Mouse (Mus musculus): ENCODE measurements around the gene Cyp2d11. TPM values are rescaled to one million over a fixed set of nuclear protein-coding genes. Genes with fewer than 3 reads are reported as not detected.
A peak's percentile ranks its signal among the peaks of the same experiment; 100 is the strongest.
"Not testable (repeated sequence)": the region's sequence is repeated elsewhere in the genome, so short reads cannot be mapped to it uniquely, and the experiment has no call there.

Cyp2d11 gene
- polyA plus RNA-seq, 1 experiment from 2014 or later: not detected

DNA sequence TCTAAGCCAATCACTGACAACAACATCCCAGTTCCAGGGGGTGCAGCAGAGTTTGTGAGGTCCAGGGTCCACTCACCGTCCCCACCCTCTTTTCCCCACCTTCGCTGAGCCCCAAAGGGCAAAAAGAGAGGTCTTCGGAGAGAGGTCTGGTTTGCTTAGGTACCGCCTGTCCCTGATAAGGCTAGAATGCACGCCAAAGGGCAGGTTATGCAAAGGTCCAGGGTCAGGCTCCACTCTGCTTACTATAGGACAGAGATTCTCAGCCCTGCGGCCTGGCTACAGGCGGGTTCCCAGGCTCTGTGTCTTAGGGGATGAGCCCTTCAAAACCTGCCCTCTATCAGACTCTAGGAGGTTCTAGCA lies 14.3 kb downstream of the Cyp2d11 start:
- ATAC-seq (ENCODE audit: low FRiP score, low read depth): no peak; the same call in 1 of the 2 replicates
- H3K9ac ChIP-seq (replicated peaks): no peak overlapping the region

DNA sequence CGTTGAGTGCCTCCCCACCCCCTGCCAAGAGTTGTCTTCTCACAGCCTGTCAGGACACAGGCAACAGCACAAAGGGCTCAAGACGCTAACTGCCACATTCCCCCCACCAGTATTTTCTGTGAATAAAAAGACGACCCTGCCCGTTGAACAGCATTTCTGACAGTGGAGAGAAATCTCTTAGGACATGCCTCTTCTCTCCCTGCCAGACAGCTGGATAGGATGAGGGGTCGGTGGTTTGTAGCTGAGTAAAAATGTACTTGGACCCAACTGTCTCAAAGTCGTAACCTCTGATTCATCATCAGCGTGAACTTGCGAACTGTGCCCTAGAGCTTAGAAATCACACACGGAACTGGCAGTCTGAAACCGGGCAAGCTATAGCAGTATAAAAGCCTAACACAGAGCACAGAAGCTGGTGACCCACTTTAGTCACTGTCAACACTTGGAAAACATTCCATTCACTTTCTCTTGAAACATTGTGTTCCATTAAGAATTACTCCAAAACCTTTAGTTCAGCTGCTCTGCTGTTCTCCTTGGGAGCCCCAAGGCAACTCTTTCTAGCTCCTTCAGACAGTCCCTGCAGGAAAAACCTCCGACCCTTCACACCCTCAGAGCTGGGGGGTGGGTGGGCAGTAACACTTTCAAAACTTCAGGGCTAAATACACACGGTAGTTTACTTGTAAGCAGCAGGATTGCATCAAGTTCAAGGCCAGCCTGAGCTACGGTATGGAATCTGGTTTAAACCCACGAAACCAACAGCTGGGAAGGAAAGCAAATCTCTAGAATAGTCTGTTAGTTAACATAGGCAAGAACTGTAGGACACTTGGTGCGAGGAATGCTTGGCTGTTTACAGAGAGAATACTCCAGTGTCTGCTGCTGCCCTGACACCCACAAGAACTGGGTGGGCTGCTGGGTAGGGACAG lies 15.3 kb downstream of the Cyp2d11 start:
- no peak overlapping the region for H3K9ac ChIP-seq (replicated peaks)
- no peak overlapping the region for H3K4me2 ChIP-seq (replicated peaks)
- 61% methylated on average over 15 of the region's 15 CpGs for WGBS
- no peaks in the 10 kb centered on the region for H3K9me3 ChIP-seq
- no peak overlapping the region for H3K4me3 ChIP-seq
- no peak for ATAC-seq (ENCODE audit: low FRiP score, low read depth)
- H3K36me3 ChIP-seq: no peaks in the 10 kb centered on the region
- peaks cover 20% of the 10 kb centered on the region for H3K4me1 ChIP-seq
- peaks cover 13% of the 10 kb centered on the region for H3K27me3 ChIP-seq
- no peak overlapping the region for H3K27ac ChIP-seq (replicated peaks)

More for the DNA sequence above, 14.3 kb downstream of the Cyp2d11 start:
- Histone ChIP-seq H3K4me1 (peaks cover 20% of the 10 kb centered on the region), H3K27me3 (peaks cover 13% of the 10 kb centered on the region), H3K4me2 (replicated peaks) (peak overlapping the region; percentile 53), H3K9me3 (no peaks in the 10 kb centered on the region), H3K4me3 (peak overlapping the region; percentile 35), H3K36me3 (no peaks in the 10 kb centered on the region), H3K27ac (replicated peaks) (no peak overlapping the region)
- 18% methylated on average over 7 of the region's 7 CpGs for WGBS

DNA sequence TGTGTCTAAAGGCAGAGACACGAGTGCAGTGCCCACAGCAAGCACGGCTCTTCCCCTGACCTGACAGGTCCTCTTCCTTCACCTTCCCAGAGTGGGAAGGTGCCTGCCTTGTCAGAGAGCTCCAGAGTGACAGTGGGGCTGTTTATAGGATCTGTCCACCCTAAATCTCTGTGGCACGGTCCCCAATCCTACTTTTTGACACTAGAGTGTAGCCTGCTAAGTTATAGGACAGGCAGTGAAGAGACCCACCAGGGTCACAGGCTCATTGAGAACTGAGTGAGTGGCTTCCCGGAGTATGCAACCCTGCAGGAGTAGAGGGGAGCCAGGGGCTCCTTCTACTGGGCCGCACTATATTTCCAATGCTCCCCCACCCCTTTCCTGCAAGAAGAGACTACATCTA lies 16.1 kb downstream of the Cyp2d11 start:
- 81% methylated on average over 5 of the region's 5 CpGs for WGBS
- no peak overlapping the region for H3K4me3 ChIP-seq
- no peak overlapping the region for H3K4me2 ChIP-seq (replicated peaks)
- no peak for ATAC-seq (ENCODE audit: low FRiP score, low read depth)
- H3K4me1 ChIP-seq: peaks cover 20% of the 10 kb centered on the region
- H3K36me3 ChIP-seq: no peaks in the 10 kb centered on the region
- no peak overlapping the region for H3K9ac ChIP-seq (replicated peaks)
- no peak overlapping the region for H3K27ac ChIP-seq (replicated peaks)
- peaks cover 13% of the 10 kb centered on the region for H3K27me3 ChIP-seq
- no peaks in the 10 kb centered on the region for H3K9me3 ChIP-seq

DNA sequence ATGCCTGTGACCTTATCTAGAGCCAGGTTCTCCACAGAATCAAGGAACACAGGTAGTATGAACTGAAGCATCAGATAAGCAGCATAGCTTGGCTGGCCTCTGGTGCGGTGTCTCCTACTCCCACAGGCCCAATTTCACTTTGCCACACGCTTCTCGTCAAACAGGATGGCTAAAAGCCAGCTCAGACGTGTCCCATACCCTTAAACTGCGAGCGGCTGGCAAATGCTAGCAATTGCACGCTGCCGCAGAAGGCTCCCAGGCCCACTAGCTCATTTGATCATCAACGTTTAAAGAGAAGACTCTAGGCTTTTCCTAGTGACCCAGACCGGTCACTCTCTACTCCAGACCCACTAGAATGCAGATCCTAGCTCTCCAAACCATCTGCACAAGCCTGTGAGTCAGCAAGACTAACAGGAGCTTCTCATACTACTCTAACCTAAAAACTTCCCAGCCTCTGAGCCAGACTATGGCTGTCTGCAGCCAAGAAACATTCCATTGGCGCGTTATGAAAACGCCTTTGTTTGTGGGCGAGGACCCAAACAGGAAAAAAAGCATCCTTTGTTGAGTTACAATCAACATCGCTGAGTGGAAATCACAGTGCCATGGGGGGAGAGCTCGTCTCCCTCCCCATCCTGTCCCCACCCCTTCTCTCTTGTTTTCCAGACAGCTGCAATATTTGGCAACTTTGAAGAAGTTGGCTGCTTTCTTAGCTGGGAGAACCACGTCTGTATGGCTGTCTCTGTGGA lies 17.3 kb downstream of the Cyp2d11 start:
- no peak overlapping the region for H3K4me3 ChIP-seq
- no peak overlapping the region for H3K9ac ChIP-seq (replicated peaks)
- peaks cover 13% of the 10 kb centered on the region for H3K27me3 ChIP-seq
- 78% methylated on average over 17 of the region's 17 CpGs for WGBS
- no peak overlapping the region for H3K27ac ChIP-seq (replicated peaks)
- no peaks in the 10 kb centered on the region for H3K9me3 ChIP-seq
- H3K4me2 ChIP-seq (replicated peaks): no peak overlapping the region
- no peaks in the 10 kb centered on the region for H3K36me3 ChIP-seq
- no peak for ATAC-seq (ENCODE audit: low FRiP score, low read depth)
- H3K4me1 ChIP-seq: peaks cover 20% of the 10 kb centered on the region

DNA sequence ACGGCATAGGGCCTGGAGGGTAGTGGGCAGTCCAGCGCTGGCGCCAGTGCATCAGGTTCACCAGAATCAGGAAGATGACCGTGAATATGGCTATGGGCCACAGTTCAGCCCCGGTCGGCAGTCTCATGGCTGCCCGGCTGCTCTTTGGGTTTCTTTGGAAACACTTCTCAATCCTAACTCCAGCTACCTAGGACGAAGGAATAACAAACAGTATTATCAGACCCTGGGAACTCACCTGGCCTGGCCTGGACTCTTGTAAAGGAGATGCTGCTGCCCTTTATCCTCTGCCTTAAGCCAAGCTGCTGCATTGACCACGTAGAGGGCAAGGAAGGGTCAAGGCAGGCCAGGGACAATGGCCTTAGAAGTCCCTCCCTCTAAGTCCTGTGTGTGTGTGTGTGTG lies 18.0 kb downstream of the Cyp2d11 start:
- no peak overlapping the region for H3K4me3 ChIP-seq
- no peak overlapping the region for H3K4me2 ChIP-seq (replicated peaks)
- H3K9me3 ChIP-seq: no peaks in the 10 kb centered on the region
- H3K9ac ChIP-seq (replicated peaks): no peak overlapping the region
- H3K27ac ChIP-seq (replicated peaks): no peak overlapping the region
- peaks cover 13% of the 10 kb centered on the region for H3K27me3 ChIP-seq
- WGBS: 86% methylated on average over 9 of the region's 9 CpGs
- no peaks in the 10 kb centered on the region for H3K36me3 ChIP-seq
- no peak for ATAC-seq (ENCODE audit: low FRiP score, low read depth)
- peaks cover 19% of the 10 kb centered on the region for H3K4me1 ChIP-seq

DNA sequence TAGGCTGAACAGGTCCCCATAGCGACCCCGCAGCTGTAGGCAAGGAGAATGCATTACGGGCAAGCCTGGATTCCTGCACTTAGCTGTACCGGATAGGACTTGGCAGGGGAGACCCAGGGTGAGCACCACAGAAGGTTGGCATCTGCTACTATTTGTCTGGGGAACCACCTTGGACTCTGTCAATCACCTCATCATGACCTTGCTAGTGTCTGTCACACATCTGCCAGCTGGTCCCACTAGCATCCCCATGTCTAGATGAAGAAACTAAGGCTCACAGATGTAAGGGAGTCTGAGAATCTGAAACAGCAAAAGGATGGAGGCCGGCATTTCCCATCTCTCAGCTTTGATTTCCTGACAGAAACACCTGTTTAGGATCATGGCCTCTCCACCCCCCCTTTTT lies 19.4 kb downstream of the Cyp2d11 start:
- no peak for ATAC-seq (ENCODE audit: low FRiP score, low read depth)
- 76% methylated on average over 5 of the region's 5 CpGs for WGBS

DNA sequence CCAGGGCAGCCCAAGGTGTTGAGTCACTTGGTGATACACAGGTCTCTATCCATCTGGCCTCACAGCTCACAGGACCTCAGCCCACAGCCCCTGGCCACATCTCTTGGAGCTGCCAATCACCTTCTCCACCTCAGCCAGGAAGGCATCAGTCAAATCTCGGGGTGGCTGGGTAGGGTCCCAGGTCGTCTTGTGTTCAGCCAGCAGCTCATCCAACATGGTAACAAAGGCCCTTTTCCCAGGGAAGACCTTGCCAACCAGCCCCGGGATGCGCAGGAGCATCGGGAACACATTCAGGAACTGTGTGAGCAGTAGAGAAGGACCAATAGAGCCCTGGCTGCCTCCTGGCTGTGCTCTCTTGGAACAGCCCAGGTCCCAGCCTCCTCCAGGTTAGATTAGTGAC lies 20.8 kb downstream of the Cyp2d11 start:
- H3K4me2 ChIP-seq (replicated peaks): no peak overlapping the region
- WGBS: 86% methylated on average over 5 of the region's 5 CpGs
- peaks cover 7% of the 10 kb centered on the region for H3K4me1 ChIP-seq
- H3K9me3 ChIP-seq: no peaks in the 10 kb centered on the region
- 0 out of 2 replicates have a peak, but pooled peaks cover 5% of the 10 kb centered on the region for H3K27me3 ChIP-seq
- H3K4me3 ChIP-seq: no peak overlapping the region
- no peaks in the 10 kb centered on the region for H3K36me3 ChIP-seq
- no peak overlapping the region for H3K9ac ChIP-seq (replicated peaks)
- ATAC-seq (ENCODE audit: low FRiP score, low read depth): no peak
- no peak overlapping the region for H3K27ac ChIP-seq (replicated peaks)

More for the DNA sequence above, 19.4 kb downstream of the Cyp2d11 start:
- Histone ChIP-seq H3K4me3 (no peak overlapping the region), H3K9me3 (no peaks in the 10 kb centered on the region), H3K4me1 (peaks cover 7% of the 10 kb centered on the region), H3K4me2 (replicated peaks) (no peak overlapping the region), H3K9ac (replicated peaks) (no peak overlapping the region), H3K27ac (replicated peaks) (no peak overlapping the region), H3K36me3 (no peaks in the 10 kb centered on the region), H3K27me3 (peaks cover 9% of the 10 kb centered on the region)

DNA sequence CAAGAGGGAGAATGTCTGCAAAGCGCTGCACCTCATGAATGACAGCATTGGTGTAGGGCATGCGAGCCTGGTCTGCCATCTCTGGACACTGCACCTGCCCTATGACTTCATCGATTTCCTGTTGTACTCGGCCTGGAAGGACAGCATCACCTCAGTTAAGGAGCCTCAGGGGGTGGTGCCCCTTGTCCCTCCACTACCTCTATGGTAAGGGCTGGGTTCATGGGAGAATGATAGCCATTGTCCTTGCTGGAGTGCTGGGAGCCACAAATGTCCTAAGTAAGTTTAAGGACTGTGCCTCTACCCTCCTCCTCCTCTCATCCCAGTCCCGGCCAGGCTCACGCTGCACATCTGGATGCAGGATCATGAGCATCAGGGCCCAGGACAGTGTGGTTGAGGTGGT lies 21.4 kb downstream of the Cyp2d11 start:
- Histone ChIP-seq H3K4me3 (no peak overlapping the region), H3K36me3 (no peaks in the 10 kb centered on the region), H3K4me1 (peaks cover 7% of the 10 kb centered on the region), H3K4me2 (replicated peaks) (no peak overlapping the region), H3K9ac (replicated peaks) (no peak overlapping the region), H3K9me3 (no peaks in the 10 kb centered on the region), H3K27me3 (no peaks in the 10 kb centered on the region), H3K27ac (replicated peaks) (no peak overlapping the region)
- WGBS: 96% methylated on average over 6 of the region's 6 CpGs
- ATAC-seq (ENCODE audit: low FRiP score, low read depth): no peak

DNA sequence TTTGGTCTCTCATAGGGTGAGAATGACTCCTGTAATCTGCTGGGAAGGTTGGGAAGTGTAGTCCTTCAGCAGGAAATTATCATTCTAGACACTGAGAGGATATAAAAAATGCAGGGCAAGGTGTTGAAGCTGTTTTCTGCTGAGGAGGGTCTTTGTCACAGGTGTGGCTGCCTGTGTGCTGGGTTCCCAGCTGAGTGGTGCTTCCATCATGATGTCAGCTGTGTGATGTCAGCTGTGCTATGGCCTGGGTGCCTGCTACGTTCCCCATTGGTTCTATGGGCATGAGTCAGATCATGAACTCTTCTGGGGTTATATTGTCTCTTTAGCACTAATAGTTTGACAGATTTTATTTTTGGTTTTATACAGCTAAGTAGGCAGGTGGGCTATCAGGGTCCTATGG lies 25.0 kb downstream of the Cyp2d11 start:
- no peak overlapping the region for H3K4me2 ChIP-seq (replicated peaks)
- H3K27ac ChIP-seq (replicated peaks): no peak overlapping the region
- no peaks in the 10 kb centered on the region for H3K27me3 ChIP-seq
- ATAC-seq (ENCODE audit: low FRiP score, low read depth): no peak
- no peaks in the 10 kb centered on the region for H3K9me3 ChIP-seq
- H3K4me3 ChIP-seq: no peak overlapping the region
- H3K4me1 ChIP-seq: no peaks in the 10 kb centered on the region
- WGBS: 78% methylated on average over 1 of the region's 1 CpGs
- H3K9ac ChIP-seq (replicated peaks): no peak overlapping the region
- no peaks in the 10 kb centered on the region for H3K36me3 ChIP-seq

DNA sequence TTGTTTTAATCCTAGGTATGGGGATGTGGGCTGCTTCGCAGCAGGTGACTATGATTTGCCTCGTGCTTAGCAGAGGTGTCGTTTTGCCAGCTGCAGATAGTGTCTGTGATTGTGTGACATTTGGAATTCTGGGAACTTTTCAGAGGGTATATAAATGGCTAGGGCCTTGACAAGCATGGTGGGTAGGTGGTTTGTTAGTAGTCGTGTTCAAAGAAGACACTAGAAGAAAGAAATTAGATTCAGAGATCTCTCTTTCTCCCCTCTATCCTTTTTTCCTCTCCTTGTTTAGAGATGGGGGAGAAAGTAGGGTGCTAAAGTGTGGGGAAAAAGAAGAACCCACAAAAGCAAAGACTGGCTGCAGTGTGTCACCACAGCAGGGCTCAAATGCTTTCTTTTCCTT lies 25.7 kb downstream of the Cyp2d11 start:
- H3K27me3 ChIP-seq: no peaks in the 10 kb centered on the region
- no peak overlapping the region for H3K4me3 ChIP-seq
- ATAC-seq (ENCODE audit: low FRiP score, low read depth): no peak
- WGBS: 96% methylated on average over 4 of the region's 4 CpGs
- no peaks in the 10 kb centered on the region for H3K9me3 ChIP-seq
- H3K9ac ChIP-seq (replicated peaks): no peak overlapping the region
- no peak overlapping the region for H3K27ac ChIP-seq (replicated peaks)
- H3K36me3 ChIP-seq: no peaks in the 10 kb centered on the region
- H3K4me1 ChIP-seq: no peaks in the 10 kb centered on the region
- H3K4me2 ChIP-seq (replicated peaks): no peak overlapping the region

DNA sequence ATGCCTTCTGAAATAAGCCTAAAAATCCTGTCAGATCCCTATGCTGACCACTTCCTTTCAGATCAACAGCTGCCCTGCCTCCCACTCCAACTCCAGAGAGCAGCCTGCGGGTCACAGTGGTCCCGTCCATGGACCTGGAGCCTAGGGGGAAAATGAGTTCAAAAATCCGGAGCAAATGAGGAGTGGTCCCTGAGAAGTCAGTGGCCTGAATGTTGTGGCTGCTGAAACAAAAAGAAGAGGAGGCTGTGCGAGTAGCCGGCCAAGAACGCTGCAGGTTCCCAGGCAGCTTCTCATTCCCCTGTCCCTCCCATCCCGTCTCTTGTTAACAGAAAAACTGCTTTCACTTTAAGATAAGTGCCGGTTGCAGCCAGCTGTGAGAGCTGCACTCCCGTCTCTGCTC lies 29.3 kb downstream of the Cyp2d11 start:
- ATAC-seq (ENCODE audit: low FRiP score, low read depth); H3K36me3 ChIP-seq; H3K4me3 ChIP-seq; H3K4me1 ChIP-seq; H3K27me3 ChIP-seq; H3K4me2 ChIP-seq (replicated peaks); H3K9ac ChIP-seq (replicated peaks); H3K9me3 ChIP-seq; H3K27ac ChIP-seq (replicated peaks): not testable (repeated sequence)
- 13% methylated on average over 7 of the region's 9 CpGs for WGBS

DNA sequence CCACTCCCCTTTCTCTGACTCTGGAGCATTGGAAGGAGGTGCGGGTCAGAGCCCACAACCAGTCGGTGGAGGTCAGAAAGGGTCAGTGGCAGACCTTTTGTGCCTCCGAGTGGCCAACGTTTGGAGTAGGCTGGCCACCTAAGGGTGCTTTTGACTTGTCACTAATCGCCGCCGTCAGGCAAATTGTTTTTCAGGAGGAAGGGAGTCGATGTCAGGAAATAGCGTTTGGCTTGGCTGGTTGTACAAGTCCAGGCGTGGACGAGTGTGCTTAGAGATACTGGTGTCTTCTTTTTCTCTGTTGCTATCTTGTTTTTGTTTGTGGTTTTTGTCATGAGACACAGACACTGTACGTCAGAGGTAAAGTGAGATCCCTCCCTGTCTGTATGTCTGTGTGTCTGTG lies 30.0 kb downstream of the Cyp2d11 start:
- not testable (repeated sequence) for H3K4me1 ChIP-seq; H3K4me2 ChIP-seq (replicated peaks); H3K36me3 ChIP-seq; H3K9me3 ChIP-seq; H3K4me3 ChIP-seq; H3K27me3 ChIP-seq; ATAC-seq (ENCODE audit: low FRiP score, low read depth); H3K9ac ChIP-seq (replicated peaks); H3K27ac ChIP-seq (replicated peaks)
- WGBS: 77% methylated on average over 11 of the region's 12 CpGs
